Comparison of ENCODE assay signal across 20 mouse cellular contexts in genomic region chr13:58914061-58914814, GRCm38 (mm10).
"Had no signal": no experiment of that assay in that cellular context is flagged by ENCODE, and none has a peak within 500 bp of the region (broad histone marks: within the 10 kb centered on the region; RNA-seq: fewer than 3 reads in every experiment).

No protein-coding gene starts in this region.

- DNase-seq: kidney, adult 18-20 months; kidney, adult 9 months; kidney, postnatal 14 days; kidney, postnatal 4 days; left cerebral cortex, postnatal 4 days; lung, embryonic 14.5 days; right cerebral cortex, adult 18-20 months; right cerebral cortex, postnatal 14 days; right cerebral cortex, postnatal 4 days; spleen, adult 18-20 months; thymus, adult 2 months; thymus, postnatal 14 days; thymus, postnatal 4 days had no signal

- H3K9ac ChIP-seq: limb, embryonic 13.5 days; liver, embryonic 15.5 days; lung, embryonic 14.5 days; midbrain, embryonic 12.5 days; midbrain, embryonic 15.5 days had no signal

- H3K9me3 ChIP-seq: limb, embryonic 13.5 days; liver, embryonic 15.5 days; midbrain, embryonic 12.5 days; midbrain, embryonic 15.5 days had no signal

- ATAC-seq: intestine, embryonic 16.5 days; lung, postnatal 0 days; midbrain, embryonic 15.5 days had no signal

- H3K27me3 ChIP-seq: limb, embryonic 13.5 days; liver, embryonic 15.5 days; midbrain, embryonic 12.5 days; midbrain, embryonic 15.5 days had no signal

- H3K36me3 ChIP-seq: limb, embryonic 13.5 days; liver, embryonic 15.5 days; midbrain, embryonic 12.5 days; midbrain, embryonic 15.5 days had no signal

- H3K27ac ChIP-seq: limb, embryonic 13.5 days; liver, embryonic 15.5 days; macrophage; midbrain, embryonic 12.5 days; midbrain, embryonic 15.5 days had no signal

- H3K4me3 ChIP-seq: limb, embryonic 13.5 days; liver, embryonic 15.5 days; midbrain, embryonic 12.5 days; midbrain, embryonic 15.5 days had no signal

- H3K4me2 ChIP-seq: limb, embryonic 13.5 days; liver, embryonic 15.5 days; lung, embryonic 14.5 days; midbrain, embryonic 12.5 days; midbrain, embryonic 15.5 days had no signal

- H3K4me1 ChIP-seq: limb, embryonic 13.5 days; liver, embryonic 15.5 days; midbrain, embryonic 15.5 days had no signal
